Mouse (Mus musculus) large intestine, adult 2 months (tissue): ENCODE data around the gene Vcp. TPM values are rescaled to one million over a fixed set of nuclear protein-coding genes. Genes with fewer than 3 reads are reported as not detected.

Experiments
- DNase-seq: peaks from one replicate; pipeline ENCODE4 v3.0.0-alpha.2; 2012; ENCODE audit warnings: low read depth, low spot score
- WGBS: fragments of 180-500 bp; shearing (Covaris S2); methylation state at CpG from one replicate; pipeline ENCODE4 v1.1.7; 2018; 5-methylcytosine and 5-hydroxymethylcytosine counted together
- polyA plus RNA-seq: library from polyadenylated mRNA; depleted of rRNA; stranded (reverse); fragments of >200 nt; gene quantifications from 2 replicates; pipeline ENCODE4 v1.2.3, GENCODE M21; 2012; rRNA removed

Vcp gene
- 96.9 and 114 TPM in 2 replicates for polyA plus RNA-seq

GRCm38 (mm10) chr4:43000141-43000986 lies at the start of gene Vcp:
Gene Vcp, minus strand, starts transcription at chr4:43000507.
- 1% methylated on average over 54 of the region's 56 CpGs for WGBS

GRCm38 (mm10) chr4:43047231-43047630 lies 46.9 kb upstream of the Vcp start:
- no peak for DNase-seq
- 4% methylated on average over 5 of the region's 5 CpGs for WGBS

More at GRCm38 (mm10) chr4:43000141-43000986, at the start of gene Vcp:
- DNase-seq, result peak; percentile 91

- 48% methylated on average over 5 of the region's 5 CpGs for WGBS
Observed at GRCm38 (mm10) chr4:43046607-43047006, 46.3 kb upstream of the Vcp start.

GRCm38 (mm10) chr4:43045659-43046302 lies 45.5 kb upstream of the Vcp start, which contains the start of gene Fam214b:
Gene Fam214b, minus strand, starts transcription at chr4:43046220.
- peak; percentile 93 for DNase-seq
- WGBS, result 2% methylated on average over 33 of the region's 33 CpGs

More at GRCm38 (mm10) chr4:43046607-43047006, 46.3 kb upstream of the Vcp start:
- no peak for DNase-seq

DNA sequence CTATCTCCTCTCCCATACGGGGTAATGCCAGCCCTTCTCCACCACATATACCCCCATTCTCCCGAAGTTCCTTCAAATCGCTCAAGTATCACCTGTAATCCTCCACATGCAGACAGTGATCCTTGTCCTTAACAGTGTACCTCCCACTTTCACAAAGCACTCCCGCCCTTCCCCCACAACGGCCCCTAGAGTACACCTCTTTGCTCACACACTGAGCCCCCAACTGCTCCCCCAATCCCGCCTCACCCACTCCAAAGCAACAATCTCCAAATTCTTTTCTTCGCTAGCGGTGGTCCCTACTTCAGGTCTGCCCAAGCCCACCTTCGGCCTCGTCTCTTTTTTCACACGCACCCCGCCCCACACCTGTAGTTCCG lies 45.0 kb upstream of the Vcp start:
- 3% methylated on average over 13 of the region's 13 CpGs for WGBS
- DNase-seq, result no peak

DNA sequence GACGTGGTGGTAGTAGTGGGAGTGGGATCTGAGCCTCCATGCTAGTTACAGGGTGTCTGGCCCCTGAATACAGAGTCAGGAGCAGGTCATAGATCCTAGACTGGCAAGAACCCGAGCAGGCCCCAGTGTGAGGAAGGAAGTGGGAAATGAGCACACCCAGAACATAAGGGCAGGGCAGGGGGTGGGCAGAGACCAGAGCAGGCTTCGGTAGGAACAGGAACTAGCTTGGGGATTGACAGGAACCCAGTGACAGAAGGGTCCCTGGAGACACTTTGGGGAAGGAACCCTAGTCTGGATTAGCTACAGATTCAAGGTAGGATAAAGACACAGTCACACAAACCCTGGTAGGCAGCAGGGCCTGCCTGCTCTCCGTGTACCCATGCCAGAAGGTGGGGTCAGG lies 44.4 kb upstream of the Vcp start:
- DNase-seq, result no peak
- 14% methylated on average over 4 of the region's 4 CpGs for WGBS

- no peak for DNase-seq
- 24% methylated on average over 7 of the region's 7 CpGs for WGBS
Observed at GRCm38 (mm10) chr4:43043644-43044357, 43.5 kb upstream of the Vcp start.

- WGBS, result 48% methylated on average over 9 of the region's 9 CpGs
- no peak for DNase-seq
Observed at GRCm38 (mm10) chr4:43040881-43041547, 40.7 kb upstream of the Vcp start.

DNA sequence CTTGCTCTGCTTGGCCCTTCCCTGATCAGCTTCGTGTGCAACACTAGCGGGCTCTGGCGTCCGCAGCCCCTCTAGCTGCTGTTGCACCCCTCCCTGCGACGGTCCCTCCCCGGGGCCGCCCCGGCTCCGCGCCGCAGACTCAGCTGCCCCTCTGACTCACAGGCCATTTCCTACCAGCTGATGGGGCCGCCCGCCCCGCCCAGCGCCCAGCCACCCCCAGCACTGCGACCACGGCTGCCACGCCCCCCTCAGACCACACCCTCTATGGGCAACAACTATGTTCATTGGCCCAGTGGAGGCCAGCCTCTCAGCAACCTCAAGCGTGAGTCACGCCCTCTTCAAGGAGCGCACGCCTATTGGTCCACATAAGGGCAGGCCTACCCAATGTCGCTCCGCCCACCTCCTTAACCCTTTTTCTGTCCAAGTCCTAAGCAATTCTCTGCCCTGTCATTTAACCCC lies 39.8 kb upstream of the Vcp start:
- under 1% methylated on average over 24 of the region's 25 CpGs for WGBS
- DNase-seq, result peak; percentile 91

- WGBS, result 7% methylated on average over 11 of the region's 11 CpGs
- DNase-seq, result no peak
Observed at GRCm38 (mm10) chr4:43039609-43040008, 39.3 kb upstream of the Vcp start.

DNA sequence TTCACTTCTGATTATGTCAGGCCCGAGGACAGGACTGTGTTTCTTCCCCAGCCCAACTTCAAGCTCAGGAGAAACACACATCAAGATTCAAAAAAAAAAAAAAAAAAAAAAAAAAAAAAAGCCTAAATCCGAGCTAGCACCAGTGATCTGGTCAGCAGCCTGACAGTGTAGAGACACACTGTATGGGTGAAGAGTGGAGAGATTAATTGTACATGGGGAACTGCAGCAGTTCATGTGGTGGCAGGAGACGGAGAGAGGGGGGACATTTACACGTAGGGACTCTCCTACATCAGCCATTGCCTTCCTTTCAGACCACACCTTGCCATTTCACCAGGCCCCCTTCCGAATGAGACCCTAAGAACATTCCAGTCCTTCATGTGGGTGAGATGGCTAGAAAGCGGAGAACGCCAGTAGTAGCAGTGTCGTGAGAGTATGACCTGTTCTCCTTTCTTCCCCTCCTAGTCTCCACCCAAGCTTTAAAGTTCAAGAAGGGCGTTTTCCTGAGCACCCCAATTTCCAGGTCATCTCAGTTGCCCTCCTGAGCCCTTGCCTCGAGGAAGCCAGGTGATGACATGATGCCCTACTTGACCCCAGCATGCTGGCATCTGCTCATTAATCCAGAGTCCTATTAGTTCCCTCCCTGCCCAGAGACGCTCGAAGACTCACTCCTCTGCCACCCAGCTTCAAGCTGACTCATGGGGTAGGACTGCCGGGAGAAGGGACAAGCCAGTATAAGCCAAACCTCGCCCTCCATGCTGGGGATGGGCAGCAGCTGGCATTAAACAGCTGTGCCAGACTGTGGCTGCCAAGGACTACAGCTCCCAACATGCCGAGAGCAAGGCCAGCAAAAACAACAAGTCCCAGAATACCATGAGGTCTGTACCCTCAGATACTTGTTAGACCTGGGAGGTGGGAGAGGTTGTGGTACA lies 38.5 kb upstream of the Vcp start:
- DNase-seq, result no peak
- WGBS, result 40% methylated on average over 15 of the region's 15 CpGs

DNA sequence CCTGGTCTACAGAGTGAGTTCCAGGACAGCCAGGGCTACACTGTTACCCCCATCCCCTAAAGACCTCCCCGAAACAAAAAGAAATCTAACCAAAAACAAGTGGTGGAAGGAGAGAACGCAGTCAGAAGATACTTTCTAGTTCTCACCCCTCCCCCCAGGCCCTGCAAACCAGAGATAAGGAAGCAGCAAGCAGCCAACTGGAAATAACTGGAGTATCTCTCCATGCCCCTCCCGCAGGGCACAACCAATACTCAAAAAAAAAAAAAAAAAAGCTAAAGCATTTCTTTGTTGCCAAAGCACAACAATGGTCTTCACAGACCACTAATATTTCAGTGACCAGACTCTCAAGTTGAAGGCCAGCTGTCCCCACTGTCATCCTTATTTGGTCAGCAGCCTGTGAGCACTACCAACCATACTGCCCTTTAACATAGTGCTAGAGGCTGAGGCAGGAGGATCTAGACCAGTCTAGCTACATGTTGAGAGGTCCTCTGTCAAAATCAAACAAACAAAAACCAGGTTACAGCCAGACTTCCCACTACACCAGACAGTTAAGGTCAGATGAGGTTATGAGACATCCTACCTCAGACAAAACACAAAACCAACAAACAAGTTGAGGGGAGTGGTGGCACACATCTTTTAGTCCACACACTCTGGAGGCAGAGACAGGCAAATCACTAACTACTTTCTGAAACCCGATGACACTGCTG lies 37.7 kb upstream of the Vcp start:
- 61% methylated on average over 4 of the region's 4 CpGs for WGBS

DNA sequence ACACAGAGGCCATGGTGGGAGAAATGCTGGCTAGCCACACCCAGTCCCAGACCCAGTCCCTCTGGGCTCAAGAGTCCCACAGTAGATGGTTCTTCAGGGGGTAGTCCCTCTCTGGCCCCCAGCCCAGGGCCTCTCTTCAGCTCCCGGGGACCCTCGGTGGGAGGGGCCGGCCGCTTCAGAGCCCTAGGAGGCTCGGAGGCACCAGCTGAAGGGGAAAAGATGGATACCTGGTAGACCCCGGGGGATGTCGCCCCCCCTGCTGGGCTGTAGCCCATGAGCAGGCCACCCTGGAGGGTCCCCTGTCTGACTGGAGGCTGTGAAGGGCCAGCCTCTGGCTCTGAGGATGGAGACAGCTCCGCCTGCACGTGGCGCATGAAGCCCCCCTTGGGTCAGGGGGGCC lies 36.0 kb upstream of the Vcp start:
- 93% methylated on average over 10 of the region's 10 CpGs for WGBS
- no peak for DNase-seq

More for the DNA sequence above, 37.7 kb upstream of the Vcp start:
- no peak for DNase-seq

DNA sequence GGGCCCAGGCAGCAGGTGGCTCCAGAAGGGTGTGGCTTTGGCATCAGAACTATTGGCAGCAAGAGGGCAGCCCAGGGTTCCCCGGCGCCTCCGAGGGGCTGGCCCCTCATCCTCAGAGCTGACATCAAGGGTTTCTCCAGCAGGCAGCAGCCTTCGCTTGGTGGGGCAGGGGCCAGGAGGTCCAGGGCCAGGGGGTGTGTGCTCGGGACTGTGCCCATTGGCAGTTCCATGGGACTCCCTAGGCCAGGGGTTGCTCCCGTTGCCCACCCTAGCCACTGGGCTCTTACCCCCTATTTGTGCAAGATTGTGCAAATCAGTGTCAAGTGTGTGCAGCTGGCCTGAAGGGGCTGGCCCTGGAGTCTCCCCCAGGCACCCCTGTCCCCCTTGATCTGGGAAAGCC lies 35.5 kb upstream of the Vcp start:
- WGBS, result 62% methylated on average over 6 of the region's 6 CpGs
- no peak for DNase-seq

- 85% methylated on average over 14 of the region's 14 CpGs for WGBS
- no peak for DNase-seq
Observed at GRCm38 (mm10) chr4:43033481-43033880, 33.2 kb upstream of the Vcp start.

DNA sequence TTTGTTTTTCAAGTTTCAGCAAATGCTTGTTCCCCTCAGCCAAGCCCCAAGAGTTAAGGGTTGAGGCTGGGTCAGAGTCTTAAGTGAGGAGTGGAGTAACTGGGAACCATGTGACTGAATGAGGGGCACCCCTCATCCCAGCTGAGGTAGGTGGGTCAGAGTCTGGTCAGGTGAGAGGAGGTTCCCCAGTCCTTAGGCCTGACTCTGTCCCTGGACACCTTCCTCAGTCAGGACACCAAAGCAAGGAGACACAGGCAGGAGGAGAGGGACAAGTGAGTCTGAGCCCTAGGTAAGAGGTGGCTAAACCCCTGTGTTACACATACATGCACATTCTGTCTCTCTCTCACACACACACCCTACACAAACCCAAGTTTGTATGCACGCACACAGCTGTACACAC lies 32.2 kb upstream of the Vcp start:
- no peak for DNase-seq
- WGBS, result 95% methylated on average over 1 of the region's 1 CpGs

GRCm38 (mm10) chr4:43031237-43031995 lies 31.1 kb upstream of the Vcp start, which contains the start of gene Stoml2:
Gene Stoml2, minus strand, starts transcription at chr4:43031710.
- DNase-seq, result peak; percentile 89
- under 1% methylated on average over 38 of the region's 38 CpGs for WGBS
